ENCODE assay signal across 20 mouse cellular contexts in genomic region chr4:115869512-115870210, GRCm38 (mm10). TPM values are rescaled to one million over a fixed set of nuclear protein-coding genes. Genes with fewer than 3 reads are reported as not detected.
A peak's percentile ranks its signal among the peaks of the same experiment; 100 is the strongest.
DNase-seq lines count a peak whose midpoint lies in the region; ATAC-seq and TF ChIP-seq lines count a peak whose summit lies in the region.
"Had no signal": no experiment of that assay in that cellular context is flagged by ENCODE, and none has a peak within 500 bp of the region (broad histone marks: within the 10 kb centered on the region; RNA-seq: fewer than 3 reads in every experiment).

No protein-coding gene starts in this region.

- TF ChIP-seq CTCF in brain, embryonic 14.5 days (IDR thresholded peaks at IDR 0.05; ENCODE audit: borderline replicate concordance, extremely low read depth, insufficient read depth, insufficient read length): no peak

- H3K4me2 ChIP-seq in forebrain, embryonic 13.5 days: no peak overlapping the region
- H3K4me2 ChIP-seq in hindbrain, embryonic 14.5 days (replicated peaks): no peak overlapping the region
- H3K4me2 ChIP-seq in midbrain, embryonic 13.5 days (replicated peaks): no peak overlapping the region
- H3K4me2 ChIP-seq: lung, embryonic 14.5 days had no signal

- peaks cover 16% of the 10 kb centered on the region for H3K4me1 ChIP-seq in forebrain, embryonic 13.5 days
- H3K4me1 ChIP-seq in hindbrain, embryonic 14.5 days (replicated peaks; ENCODE audit: control insufficient read depth, insufficient read depth, low read length): peaks cover 10% of the 10 kb centered on the region; the same call in 1 of the 2 replicates
- peaks cover 24% of the 10 kb centered on the region for H3K4me1 ChIP-seq in midbrain, embryonic 13.5 days (replicated peaks)

- H3K9ac ChIP-seq in forebrain, embryonic 13.5 days: no peak overlapping the region
- H3K9ac ChIP-seq in hindbrain, embryonic 14.5 days: no peak overlapping the region
- H3K9ac ChIP-seq in midbrain, embryonic 13.5 days (replicated peaks): 0 out of 2 replicates have a peak overlapping the region, but pooled peaks have one; percentile 28
- H3K9ac ChIP-seq: lung, embryonic 14.5 days had no signal

- no peaks in the 10 kb centered on the region for H3K27me3 ChIP-seq in forebrain, embryonic 13.5 days
- H3K27me3 ChIP-seq in hindbrain, embryonic 14.5 days (ENCODE audit: control insufficient read depth, insufficient read depth, low read length): no peaks in the 10 kb centered on the region
- no peaks in the 10 kb centered on the region for H3K27me3 ChIP-seq in midbrain, embryonic 13.5 days

- H3K4me3 ChIP-seq in forebrain, embryonic 13.5 days: no peak overlapping the region
- H3K4me3 ChIP-seq in hindbrain, embryonic 14.5 days (replicated peaks; ENCODE audit: low read length): no peak overlapping the region
- no peak overlapping the region for H3K4me3 ChIP-seq in midbrain, embryonic 13.5 days (replicated peaks)
- H3K4me3 ChIP-seq: erythroblast, embryonic 14.5 days; gastrocnemius, adult 2 months; myocyte had no signal

- WGBS in forebrain, embryonic 13.5 days: 14% methylated on average over 16 of the region's 16 CpGs
- WGBS in hindbrain, embryonic 14.5 days: 14% methylated on average over 16 of the region's 16 CpGs
- 11% methylated on average over 16 of the region's 16 CpGs for WGBS in midbrain, embryonic 13.5 days

- DNase-seq in brain, embryonic 14.5 days (ENCODE audit: low read depth): peak; percentile 78
- DNase-seq in hindbrain, embryonic 14.5 days (ENCODE audit: low spot score): no peak
- DNase-seq in MN1 (ENCODE audit: low spot score): no peak
- no peak for DNase-seq in spleen, postnatal 10 days (ENCODE audit: low spot score in 2 of 2)
- no peak for DNase-seq in spleen, adult 12 weeks (ENCODE audit: low spot score)
- DNase-seq in urinary bladder, postnatal 10 days (ENCODE audit: low spot score): no peak
- DNase-seq: B cell, adult 2 months; cerebellum, adult 8-10 months; gastrocnemius, adult 2 months; lung, embryonic 14.5 days; right cerebral cortex, postnatal 14 days; thymus, adult 18-20 months had no signal

- peak; percentile 65; the same call in 1 of the 2 replicates for ATAC-seq in forebrain, embryonic 13.5 days
- 0 out of 2 replicates have a peak, but pooled peaks have one; percentile 21 for ATAC-seq in hindbrain, embryonic 14.5 days (ENCODE audit: low FRiP score)
- peak; percentile 75 for ATAC-seq in midbrain, embryonic 13.5 days

- H3K36me3 ChIP-seq in forebrain, embryonic 13.5 days (ENCODE audit: poor library complexity, severe bottlenecking): peaks cover 35% of the 10 kb centered on the region
- H3K36me3 ChIP-seq in hindbrain, embryonic 14.5 days (replicated peaks; ENCODE audit: control insufficient read depth, insufficient read depth): peaks cover 19% of the 10 kb centered on the region; the same call in 1 of the 2 replicates
- H3K36me3 ChIP-seq in midbrain, embryonic 13.5 days: peaks cover 21% of the 10 kb centered on the region

- TF ChIP-seq POLR2A in brain, embryonic 14.5 days (IDR thresholded peaks at IDR 0.05; ENCODE audit: borderline replicate concordance, extremely low read depth, insufficient read depth, insufficient read length, poor library complexity, severe bottlenecking): no peak

- H3K9me3 ChIP-seq in forebrain, embryonic 13.5 days (replicated peaks): no peaks in the 10 kb centered on the region
- no peaks in the 10 kb centered on the region for H3K9me3 ChIP-seq in hindbrain, embryonic 14.5 days (ENCODE audit: control insufficient read depth, low read length)
- H3K9me3 ChIP-seq in midbrain, embryonic 13.5 days: no peaks in the 10 kb centered on the region

- H3K27ac ChIP-seq in forebrain, embryonic 13.5 days: 0 out of 2 replicates have a peak overlapping the region, but pooled peaks have one; percentile 22
- peak overlapping the region; percentile 47; the same call in 1 of the 2 replicates for H3K27ac ChIP-seq in hindbrain, embryonic 14.5 days
- H3K27ac ChIP-seq in midbrain, embryonic 13.5 days: peak overlapping the region; percentile 80
- H3K27ac ChIP-seq: gastrocnemius, adult 2 months; kidney, postnatal 0 days had no signal

RNA-seq across cellular contexts. Expression of gene Kncn, which starts 14.5 kb away (rescaled TPM):
- polyA plus RNA-seq in brain, embryonic 14.5 days (2012; rRNA removed): 0.10 and 0.18 TPM in 2 replicates
- 0.09 TPM in 1 of 2 replicates, not detected in the other for polyA plus RNA-seq in forebrain, embryonic 13.5 days (2015; fragmentation: Nextera tagmentation; extraction: Ambion mirVana)
- 0.13 TPM in 1 of 2 replicates, not detected in the other for polyA plus RNA-seq in hindbrain, embryonic 14.5 days (2014; fragmentation: Nextera tagmentation; extraction: Ambion mirVana)
- 0.24 TPM in 1 of 2 replicates, not detected in the other for polyA plus RNA-seq in midbrain, embryonic 13.5 days (2015; fragmentation: Nextera tagmentation; extraction: Ambion mirVana)
- polyA plus RNA-seq: heart, postnatal 0 days; intestine, embryonic 14.5 days; liver, adult 2 months; lung, embryonic 14.5 days; myocyte had no signal

RNA-seq across cellular contexts. Expression of gene 6430628N08Rik, which starts 20.8 kb away (rescaled TPM):
- 0.08 TPM in 1 of 2 replicates, not detected in the other for polyA plus RNA-seq in brain, embryonic 14.5 days (2012; rRNA removed)
- polyA plus RNA-seq in forebrain, embryonic 13.5 days (2015; fragmentation: Nextera tagmentation; extraction: Ambion mirVana): 0.25 TPM in 1 of 2 replicates, not detected in the other
- polyA plus RNA-seq in hindbrain, embryonic 14.5 days (2014; fragmentation: Nextera tagmentation; extraction: Ambion mirVana): 0.13 TPM in 1 of 2 replicates, not detected in the other
- 0.12 and 0.32 TPM in 2 replicates for polyA plus RNA-seq in midbrain, embryonic 13.5 days (2015; fragmentation: Nextera tagmentation; extraction: Ambion mirVana)
- polyA plus RNA-seq: erythroblast, embryonic 14.5 days; heart, postnatal 0 days; intestine, embryonic 14.5 days; kidney, postnatal 0 days; liver, adult 2 months; lung, embryonic 14.5 days; myocyte had no signal

RNA-seq across cellular contexts. Expression of gene Mknk1, which starts 30.7 kb away (rescaled TPM):
- polyA plus RNA-seq in brain, embryonic 14.5 days (2012; rRNA removed): 37.3 and 52.9 TPM in 2 replicates
- 21.7 and 23.0 TPM in 2 replicates for polyA plus RNA-seq in forebrain, embryonic 13.5 days (2015; fragmentation: Nextera tagmentation; extraction: Ambion mirVana)
- polyA plus RNA-seq in hindbrain, embryonic 14.5 days (2014; fragmentation: Nextera tagmentation; extraction: Ambion mirVana): 21.3 and 21.6 TPM in 2 replicates
- polyA plus RNA-seq in midbrain, embryonic 13.5 days (2015; fragmentation: Nextera tagmentation; extraction: Ambion mirVana): 23.3 and 25.7 TPM in 2 replicates

RNA-seq across cellular contexts. Expression of gene Mob3c, which starts 41.8 kb away (rescaled TPM):
- polyA plus RNA-seq in brain, embryonic 14.5 days (2012; rRNA removed): 7.1 and 7.7 TPM in 2 replicates
- 3.8 and 4.9 TPM in 2 replicates for polyA plus RNA-seq in forebrain, embryonic 13.5 days (2015; fragmentation: Nextera tagmentation; extraction: Ambion mirVana)
- 5.5 and 5.8 TPM in 2 replicates for polyA plus RNA-seq in hindbrain, embryonic 14.5 days (2014; fragmentation: Nextera tagmentation; extraction: Ambion mirVana)
- 4.0 and 4.9 TPM in 2 replicates for polyA plus RNA-seq in midbrain, embryonic 13.5 days (2015; fragmentation: Nextera tagmentation; extraction: Ambion mirVana)

Comparison
In these comparisons a context has a peak if more than half of its experiments do, and no peak if none do; other contexts are left out.
1. ATAC-seq: peak in every context shown above with its lines; median percentile 75 in midbrain, embryonic 13.5 days; 65 in forebrain, embryonic 13.5 days; 21 in hindbrain, embryonic 14.5 days.
2. H3K27ac ChIP-seq: peak in every context shown above with its lines; median percentile 80 in midbrain, embryonic 13.5 days; 47 in hindbrain, embryonic 14.5 days; 22 in forebrain, embryonic 13.5 days.